Mouse (Mus musculus): ENCODE results near the gene Astn2.

The Astn2 gene

GRCm38 (mm10) chr4:65964604-65965003, 439.8 kb downstream of the Astn2 start:
- DNase-seq, result no peak

GRCm38 (mm10) chr4:65959188-65959759, 445.1 kb downstream of the Astn2 start:
- no peak for DNase-seq

GRCm38 (mm10) chr4:65958369-65959187, 445.8 kb downstream of the Astn2 start:
- no peak for DNase-seq

- peak; percentile 33 for DNase-seq
Measured at GRCm38 (mm10) chr4:65951918-65952317, 452.5 kb downstream of the Astn2 start.

GRCm38 (mm10) chr4:65947141-65947649, 457.2 kb downstream of the Astn2 start:
- no peak for DNase-seq

GRCm38 (mm10) chr4:65946021-65946420, 458.4 kb downstream of the Astn2 start:
- no peak for DNase-seq

- no peak for DNase-seq
Measured at GRCm38 (mm10) chr4:65930901-65931300, 473.5 kb downstream of the Astn2 start.

- no peak for DNase-seq
Measured at GRCm38 (mm10) chr4:65920294-65920693, 484.1 kb downstream of the Astn2 start.

- no peak for DNase-seq
Measured at GRCm38 (mm10) chr4:65916027-65917008, 488.1 kb downstream of the Astn2 start.

- no peak for DNase-seq
Measured at GRCm38 (mm10) chr4:65912247-65912942, 492.0 kb downstream of the Astn2 start.

- DNase-seq, result no peak
Measured at GRCm38 (mm10) chr4:65907660-65908059, 496.8 kb downstream of the Astn2 start.

- no peak for DNase-seq
Measured at GRCm38 (mm10) chr4:65904963-65905362, 499.4 kb downstream of the Astn2 start.

- DNase-seq, result peak; percentile 47
Measured at GRCm38 (mm10) chr4:65896092-65897027, 508.1 kb downstream of the Astn2 start.

GRCm38 (mm10) chr4:65888332-65888993, 515.9 kb downstream of the Astn2 start:
- DNase-seq, result peak; percentile 57

- no peak for DNase-seq
Measured at GRCm38 (mm10) chr4:65886862-65887261, 517.5 kb downstream of the Astn2 start.

GRCm38 (mm10) chr4:65885921-65886320, 518.5 kb downstream of the Astn2 start:
- peak; percentile 14 for DNase-seq

- DNase-seq, result no peak
Measured at GRCm38 (mm10) chr4:65874236-65874781, 530.1 kb downstream of the Astn2 start.

GRCm38 (mm10) chr4:65864551-65864950, 539.9 kb downstream of the Astn2 start:
- DNase-seq, result no peak

- DNase-seq, result no peak
Measured at GRCm38 (mm10) chr4:65843191-65843590, 561.2 kb downstream of the Astn2 start.

- DNase-seq, result peak; percentile 17
Measured at GRCm38 (mm10) chr4:65839550-65840000, 564.8 kb downstream of the Astn2 start.
